Mouse (Mus musculus): ENCODE results near the gene Slc8a3. TPM values are rescaled to one million over a fixed set of nuclear protein-coding genes. Genes with fewer than 3 reads are reported as not detected.
"Not testable (repeated sequence)": the region's sequence is repeated elsewhere in the genome, so short reads cannot be mapped to it uniquely, and the experiment has no call there.

The Slc8a3 gene
- polyA plus RNA-seq (2012; rRNA removed): 0.51 and 0.75 TPM in 2 replicates

- peak; percentile 23 for DNase-seq (ENCODE audit: low spot score)
Observed at GRCm38 (mm10) chr12:81332875-81333421, at the start of gene Slc8a3. Gene Slc8a3 (minus strand): TSS chr12:81333180.

GRCm38 (mm10) chr12:81379364-81379763 lies 46.4 kb upstream of the Slc8a3 start, which contains the start of gene Gm4787:
Gene Gm4787 (minus strand): TSS chr12:81379464.
- not testable (repeated sequence) for DNase-seq (ENCODE audit: low spot score)

- DNase-seq (ENCODE audit: low spot score): no peak
Observed at GRCm38 (mm10) chr12:81333841-81334240, 861 bp upstream of the Slc8a3 start.

DNA sequence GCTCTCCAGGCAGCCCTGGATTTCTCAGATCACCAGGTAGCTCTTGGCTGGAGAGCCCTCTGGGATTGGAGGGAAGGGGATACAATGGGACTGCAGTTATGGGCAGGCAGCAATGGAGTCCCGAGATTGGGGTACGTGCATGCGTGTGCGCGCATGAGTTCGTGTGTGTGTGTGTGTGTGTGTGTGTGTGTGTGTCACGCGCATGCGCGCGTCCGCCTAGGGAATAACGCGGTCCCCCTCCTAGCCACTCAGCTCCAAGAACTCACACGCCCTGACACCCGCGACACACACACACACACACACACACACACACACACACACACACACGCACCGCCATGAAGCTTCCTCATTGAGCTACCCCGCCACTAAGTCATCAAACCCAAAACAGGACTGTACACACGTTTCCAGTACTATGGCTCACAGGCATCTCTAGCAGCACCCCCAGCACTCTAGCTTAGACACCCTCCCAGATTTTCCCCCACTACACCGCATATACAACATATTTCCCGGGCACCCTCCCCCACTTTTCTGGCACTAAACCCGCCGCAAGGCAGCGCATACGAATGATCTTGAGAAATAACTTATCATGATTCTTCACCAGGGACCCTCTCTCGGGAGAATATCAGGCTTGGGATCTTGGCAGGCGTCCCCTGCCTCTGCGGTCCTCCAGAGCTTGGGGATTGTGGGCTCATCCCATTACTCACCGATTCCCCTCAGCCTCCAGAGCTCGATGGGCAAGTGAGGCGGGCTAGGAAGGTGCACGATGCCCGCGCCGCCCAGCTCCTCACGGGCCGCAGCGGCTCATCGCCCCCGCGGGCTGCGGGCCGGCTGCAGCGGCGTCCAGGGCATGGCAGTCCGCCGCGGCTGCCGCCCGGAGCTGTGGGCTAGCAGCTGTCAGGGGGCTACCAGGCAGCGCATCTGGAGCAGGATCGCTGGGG lies 774 bp downstream of the Slc8a3 start:
- no peak for DNase-seq (ENCODE audit: low spot score)

- DNase-seq (ENCODE audit: low spot score): no peak
Observed at GRCm38 (mm10) chr12:81331046-81331638, 1.8 kb downstream of the Slc8a3 start.

- DNase-seq (ENCODE audit: low spot score): no peak
Observed at GRCm38 (mm10) chr12:81324991-81325390, 8.0 kb downstream of the Slc8a3 start.

- no peak for DNase-seq (ENCODE audit: low spot score)
Observed at GRCm38 (mm10) chr12:81324116-81324515, 8.9 kb downstream of the Slc8a3 start.

GRCm38 (mm10) chr12:81321021-81321420 lies 12.0 kb downstream of the Slc8a3 start:
- no peak for DNase-seq (ENCODE audit: low spot score)

- DNase-seq (ENCODE audit: low spot score): no peak
Observed at GRCm38 (mm10) chr12:81317811-81318210, 15.2 kb downstream of the Slc8a3 start.

GRCm38 (mm10) chr12:81315953-81316352 lies 17.0 kb downstream of the Slc8a3 start:
- DNase-seq (ENCODE audit: low spot score): no peak

DNA sequence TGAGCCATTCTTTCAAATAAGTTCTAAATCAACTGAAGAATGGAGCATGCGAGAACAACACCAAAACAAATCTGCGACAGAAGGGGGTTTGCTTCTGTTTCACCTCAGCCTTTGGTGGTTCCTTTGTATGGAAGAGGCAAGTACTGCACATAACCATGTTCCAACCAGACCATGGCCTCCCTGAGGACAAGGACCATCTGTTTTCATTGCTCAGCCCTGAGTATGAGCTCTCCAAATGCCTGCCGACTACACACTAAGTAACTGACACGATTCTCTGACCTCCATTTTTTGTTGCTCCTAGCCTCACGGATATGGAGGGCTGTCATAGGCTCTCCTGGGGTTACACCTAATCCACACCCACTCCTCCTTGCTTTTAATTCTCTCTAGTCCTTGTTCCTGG lies 29.4 kb downstream of the Slc8a3 start:
- no peak for DNase-seq (ENCODE audit: low spot score)

DNA sequence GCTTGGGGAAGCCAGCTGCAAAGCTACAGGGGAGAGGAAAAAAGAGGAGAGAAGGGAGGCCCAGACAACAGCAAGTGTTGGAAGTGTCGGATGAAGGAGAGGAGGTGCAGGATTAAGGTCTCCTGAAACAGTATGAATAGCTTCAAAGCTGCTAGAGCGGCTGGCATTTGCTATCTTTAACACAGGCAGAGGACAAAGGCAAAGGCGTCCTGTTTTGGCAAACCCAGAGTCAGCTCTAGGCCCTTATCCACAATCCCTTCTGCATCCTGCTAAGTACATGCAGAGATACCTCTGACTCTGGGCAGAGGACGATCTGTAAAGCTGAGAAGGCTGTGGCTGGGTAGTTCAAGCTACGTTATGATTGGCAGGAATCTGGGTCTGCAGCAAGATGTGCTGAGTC lies 38.4 kb downstream of the Slc8a3 start:
- no peak for DNase-seq (ENCODE audit: low spot score)

- no peak for DNase-seq (ENCODE audit: low spot score)
Observed at GRCm38 (mm10) chr12:81278031-81278430, 54.9 kb downstream of the Slc8a3 start.

GRCm38 (mm10) chr12:81274616-81275015 lies 58.4 kb downstream of the Slc8a3 start:
- DNase-seq (ENCODE audit: low spot score): no peak

DNA sequence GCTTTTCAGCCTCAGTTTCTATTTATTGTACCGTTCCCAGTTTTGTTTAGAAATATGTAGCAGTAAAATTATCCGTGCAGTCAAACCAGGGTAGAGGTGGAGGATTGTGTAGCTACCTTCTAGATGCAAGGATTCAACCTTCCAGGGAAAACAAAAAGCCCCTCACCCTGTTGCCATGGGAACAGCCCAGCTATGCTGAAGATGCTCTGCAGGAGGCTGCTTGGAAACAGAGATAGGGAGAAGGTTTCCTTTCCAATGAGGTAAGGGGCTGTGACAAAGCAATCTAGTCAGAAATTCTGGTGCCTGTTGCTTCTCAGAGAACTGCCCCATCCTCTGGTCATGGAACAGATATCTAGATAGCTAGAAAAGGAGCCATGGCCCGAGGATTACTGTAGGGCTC lies 59.6 kb downstream of the Slc8a3 start:
- no peak for DNase-seq (ENCODE audit: low spot score)

- no peak for DNase-seq (ENCODE audit: low spot score)
Observed at GRCm38 (mm10) chr12:81269246-81269645, 63.7 kb downstream of the Slc8a3 start.

DNA sequence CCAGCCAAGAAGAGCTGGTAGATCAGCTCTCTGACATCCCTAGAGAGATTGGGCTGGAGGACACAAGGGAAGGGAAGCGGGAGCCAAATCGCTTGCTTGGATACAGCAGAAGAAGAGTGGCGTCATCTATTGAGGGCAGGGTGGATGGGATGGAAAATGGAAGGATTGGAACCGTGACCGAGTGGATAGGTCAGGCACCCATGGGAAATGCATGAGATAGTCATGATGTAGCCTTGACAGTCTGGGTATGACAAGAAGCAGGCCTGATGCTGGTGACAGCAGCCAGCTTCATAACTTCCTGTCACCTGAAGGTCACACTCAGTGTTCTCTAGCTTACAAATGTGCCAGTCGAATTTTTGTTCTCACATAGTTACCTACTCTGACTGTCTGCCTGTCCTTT lies 70.2 kb downstream of the Slc8a3 start:
- DNase-seq (ENCODE audit: low spot score): no peak

GRCm38 (mm10) chr12:81258215-81258614 lies 74.8 kb downstream of the Slc8a3 start:
- DNase-seq (ENCODE audit: low spot score): no peak

DNA sequence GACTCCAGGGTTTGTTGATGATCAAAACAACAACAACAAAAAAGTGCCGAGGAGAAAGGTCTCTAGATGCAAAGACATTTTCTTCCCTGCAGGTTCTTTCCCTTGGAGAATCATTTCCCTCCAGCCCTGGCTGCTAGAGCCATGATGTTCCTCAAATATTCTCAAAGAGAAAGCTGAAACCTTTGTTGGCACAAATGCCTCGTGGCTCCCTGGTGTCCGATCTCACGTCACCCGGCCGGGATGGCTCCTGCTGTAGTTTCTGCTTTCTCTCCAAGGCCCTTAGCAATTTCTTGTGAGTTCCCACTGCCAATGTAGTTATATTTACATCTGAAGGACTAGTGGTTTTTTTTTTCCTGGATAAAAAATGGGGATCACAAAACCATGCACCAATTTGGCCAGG lies 87.6 kb downstream of the Slc8a3 start:
- no peak for DNase-seq (ENCODE audit: low spot score)

GRCm38 (mm10) chr12:81244954-81245353 lies 88.0 kb downstream of the Slc8a3 start:
- DNase-seq (ENCODE audit: low spot score): no peak

DNA sequence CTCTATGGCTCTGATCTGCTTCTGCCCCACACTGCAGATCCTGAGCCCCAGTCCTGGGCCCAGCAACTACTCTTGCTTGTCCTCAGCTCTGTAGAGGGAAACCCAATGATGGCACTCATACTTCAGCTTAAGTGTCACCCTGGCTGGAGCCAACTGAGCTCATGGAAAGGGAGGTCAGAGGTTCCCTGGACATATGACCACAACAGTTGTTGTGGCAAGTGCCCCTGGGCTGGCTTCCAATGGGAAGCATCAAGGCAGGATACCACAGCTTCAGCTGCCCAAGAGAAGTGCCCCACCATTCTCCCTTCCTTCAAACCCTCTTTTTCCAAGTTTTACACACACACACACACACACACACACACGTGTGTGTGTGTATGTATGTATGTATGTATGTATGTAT lies 88.5 kb downstream of the Slc8a3 start:
- DNase-seq (ENCODE audit: low spot score): no peak

GRCm38 (mm10) chr12:81241676-81242075 lies 91.3 kb downstream of the Slc8a3 start:
- DNase-seq (ENCODE audit: low spot score): no peak

- DNase-seq (ENCODE audit: low spot score): no peak
Observed at GRCm38 (mm10) chr12:81241096-81241495, 91.9 kb downstream of the Slc8a3 start.
